Mouse (Mus musculus) cerebellum, postnatal 14 days (tissue): Measurements from ENCODE around the gene Denr.
A peak's percentile ranks its signal among the peaks of the same experiment; 100 is the strongest.

Experiments
- DNase-seq, 2 experiments: peaks; one replicate each; pipeline ENCODE4 v3.0.0; 2021; ENCODE audit warnings: mixed read lengths in 2 of 2

Gene Denr

DNA sequence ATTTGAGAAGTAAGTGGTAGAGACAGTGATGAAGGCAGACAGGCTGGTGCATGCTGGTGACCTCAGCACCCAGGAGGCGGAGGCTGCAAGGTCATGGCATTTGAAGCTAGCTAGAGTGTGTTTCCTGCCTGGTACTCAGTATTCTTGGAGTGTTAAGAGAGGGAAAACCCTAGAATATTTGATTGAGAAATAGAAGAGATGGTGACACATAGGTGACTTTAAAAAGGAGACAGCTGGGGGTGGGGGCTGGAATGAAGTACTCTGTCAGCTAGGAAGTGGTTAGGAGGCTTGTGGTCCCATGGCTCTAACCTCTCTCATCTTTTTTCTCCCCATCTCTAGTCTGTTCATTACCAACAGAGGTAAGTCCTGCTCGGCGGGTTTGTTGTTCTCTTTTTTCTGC lies 7.9 kb downstream of the Denr start:
- DNase-seq, result no peak

- no peak for DNase-seq
Observed at GRCm38 (mm10) chr5:123922112-123922511, 15.1 kb downstream of the Denr start.

- no peak for DNase-seq
Observed at GRCm38 (mm10) chr5:123927118-123927517, 20.1 kb downstream of the Denr start, which contains the start of gene Gm43518. TSS of gene Gm43518 (plus strand) at chr5:123927418.

- peak; percentile 95 to 96 for DNase-seq
Observed at GRCm38 (mm10) chr5:123930508-123930989, 23.6 kb downstream of the Denr start, which contains the start of gene Ccdc62. TSS of gene Ccdc62 (plus strand) at chr5:123930679.

- no peak for DNase-seq
Observed at GRCm38 (mm10) chr5:123931131-123931530, 24.2 kb downstream of the Denr start.

DNA sequence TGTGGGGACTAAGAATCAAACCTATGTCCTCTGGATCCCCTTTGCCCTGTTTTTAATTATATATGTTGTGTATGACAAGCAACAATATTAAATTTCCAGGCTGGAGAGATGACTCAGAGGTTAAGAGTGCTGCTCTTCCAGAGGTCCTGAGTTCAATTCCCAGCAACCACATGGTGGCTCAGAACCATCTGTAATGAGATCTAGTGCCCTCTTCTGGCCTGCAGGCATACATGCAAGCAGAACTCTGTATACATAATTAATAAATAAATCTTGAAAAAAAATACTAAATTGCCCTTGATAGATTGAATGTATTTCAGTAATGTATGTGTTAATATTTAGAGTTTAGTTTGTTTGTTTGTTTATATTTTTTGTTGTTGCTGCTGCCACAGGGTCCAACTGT lies 26.0 kb downstream of the Denr start:
- DNase-seq, result no peak

DNA sequence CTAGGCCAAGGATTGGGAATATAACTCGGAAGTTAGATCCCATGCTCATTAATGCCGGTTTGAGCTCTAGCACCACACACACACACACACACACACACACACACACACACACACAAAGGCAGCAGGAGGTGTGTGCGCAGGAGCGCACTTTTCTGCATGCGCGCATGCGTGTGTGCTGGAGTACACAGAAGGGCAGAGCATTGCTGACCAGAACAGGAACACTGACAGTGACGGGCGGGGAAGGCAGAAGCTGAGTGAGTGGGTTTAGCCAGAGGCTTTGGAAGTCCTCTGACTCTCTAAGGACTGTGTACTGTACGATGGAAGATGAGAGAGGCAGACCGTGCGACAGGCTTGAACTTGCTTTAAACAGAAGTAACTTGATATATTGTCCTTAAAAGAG lies 26.6 kb downstream of the Denr start:
- no peak for DNase-seq

DNA sequence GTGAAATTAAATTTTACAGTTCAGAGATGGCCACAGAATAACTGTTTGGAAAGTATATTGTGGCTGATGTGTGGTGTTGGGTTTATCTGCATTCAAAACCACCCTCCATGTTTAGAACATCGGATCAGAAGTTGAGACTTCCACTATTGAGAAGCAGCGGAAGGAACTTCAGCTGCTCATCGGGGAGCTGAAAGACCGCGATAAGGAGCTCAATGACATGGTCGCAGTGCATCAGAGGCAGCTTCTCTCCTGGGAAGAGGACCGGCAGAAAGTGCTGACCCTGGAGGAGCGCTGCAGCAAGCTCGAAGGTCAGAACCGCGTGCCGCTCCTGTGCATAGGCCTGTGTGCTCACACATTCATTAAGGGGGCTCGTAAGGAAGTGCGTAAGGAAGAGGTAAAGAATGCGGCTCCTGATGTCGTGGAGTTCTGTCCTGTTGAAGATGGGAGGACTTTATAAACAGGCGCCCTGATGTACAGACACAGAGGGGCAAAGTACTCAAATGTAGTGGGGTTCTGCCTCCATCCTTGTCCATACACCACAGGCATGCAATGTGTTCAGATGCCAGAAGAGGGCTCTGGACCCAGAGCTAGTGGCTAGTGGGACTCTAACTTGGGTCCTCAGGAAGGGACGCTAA lies 27.1 kb downstream of the Denr start:
- DNase-seq, result peak in 1 of 2 experiments; percentile 47

DNA sequence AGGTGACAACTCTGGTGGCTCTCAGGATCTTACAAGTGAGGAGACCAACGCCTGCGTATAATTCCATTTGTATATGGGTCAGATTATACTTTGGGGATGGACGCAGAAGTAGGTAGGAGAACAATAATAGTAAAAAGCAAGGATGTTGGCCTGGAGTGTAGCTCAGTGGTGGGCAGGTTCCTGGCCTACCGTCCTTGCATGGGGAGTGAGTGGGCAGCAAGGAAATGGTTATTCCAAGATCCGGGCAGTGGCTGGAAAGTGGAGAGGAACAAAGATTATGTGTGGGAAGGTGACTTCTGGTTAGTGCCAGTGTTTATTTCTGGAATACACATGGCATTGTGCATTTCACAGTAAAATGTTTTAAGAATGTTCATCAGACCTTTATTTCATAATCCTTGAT lies 29.0 kb downstream of the Denr start:
- no peak for DNase-seq

GRCm38 (mm10) chr5:123938479-123938878 lies 31.5 kb downstream of the Denr start:
- DNase-seq, result no peak

- no peak for DNase-seq
Observed at GRCm38 (mm10) chr5:123946546-123946945, 39.6 kb downstream of the Denr start.

- DNase-seq, result peak; percentile 46 to 77
Observed at GRCm38 (mm10) chr5:123947041-123947761, 40.2 kb downstream of the Denr start.

DNA sequence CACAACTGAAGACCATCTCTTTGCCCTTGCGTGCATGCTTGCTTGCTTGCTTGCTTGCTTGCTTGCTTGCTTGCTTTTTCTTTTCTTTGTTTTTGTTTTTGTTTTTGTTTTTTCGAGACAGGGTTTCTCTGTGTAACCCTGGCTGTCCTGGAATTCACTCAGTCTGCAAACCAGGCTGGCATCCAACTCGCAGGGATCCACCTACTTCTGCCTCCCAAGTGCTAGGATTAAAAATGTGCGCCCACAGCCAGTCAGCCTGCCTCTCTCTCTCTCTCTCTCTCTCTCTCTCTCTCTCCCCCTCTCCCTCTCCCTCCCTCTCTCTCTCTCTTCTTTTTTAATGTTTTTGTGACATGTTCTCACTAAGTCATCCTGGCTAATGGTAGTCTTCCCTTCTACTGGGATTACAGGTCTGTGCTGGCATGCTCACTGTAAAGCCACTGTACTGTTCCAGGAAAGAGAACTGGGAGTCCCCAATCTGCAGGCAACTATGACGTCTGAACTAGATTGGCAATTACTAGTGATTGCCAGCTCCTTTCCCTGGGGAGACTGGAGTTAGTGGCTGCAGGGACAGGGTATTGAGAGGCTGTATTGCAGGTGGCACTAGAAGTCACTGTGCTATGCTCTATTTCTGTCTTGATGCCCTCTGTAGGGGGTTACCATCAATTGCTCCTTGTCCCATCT lies 45.5 kb downstream of the Denr start:
- no peak for DNase-seq

GRCm38 (mm10) chr5:123957213-123957612 lies 50.2 kb downstream of the Denr start:
- DNase-seq, result no peak

GRCm38 (mm10) chr5:123959018-123959417 lies 52.0 kb downstream of the Denr start:
- DNase-seq, result no peak

GRCm38 (mm10) chr5:123960129-123960528 lies 53.2 kb downstream of the Denr start:
- no peak for DNase-seq

- DNase-seq, result no peak
Observed at GRCm38 (mm10) chr5:123961046-123961445, 54.1 kb downstream of the Denr start.

DNA sequence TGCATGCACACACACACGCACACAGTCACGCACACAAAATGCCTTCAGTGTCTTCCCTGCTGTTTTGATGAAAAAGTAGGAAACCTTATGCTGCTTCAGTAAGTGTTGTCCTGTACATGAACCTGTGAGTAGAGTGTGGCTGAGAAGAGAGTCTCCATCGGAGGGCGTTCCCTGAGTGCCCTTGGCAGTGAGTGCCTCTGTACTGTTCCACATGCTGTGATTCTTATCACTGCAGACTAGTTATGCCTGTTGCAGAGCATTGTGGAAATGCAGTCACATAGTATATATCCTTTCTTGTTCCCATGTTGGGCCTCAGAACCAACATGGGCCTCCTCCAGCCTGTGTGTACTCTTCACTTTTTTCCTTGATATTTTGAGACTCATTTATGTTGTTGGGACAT lies 57.2 kb downstream of the Denr start:
- DNase-seq, result no peak

DNA sequence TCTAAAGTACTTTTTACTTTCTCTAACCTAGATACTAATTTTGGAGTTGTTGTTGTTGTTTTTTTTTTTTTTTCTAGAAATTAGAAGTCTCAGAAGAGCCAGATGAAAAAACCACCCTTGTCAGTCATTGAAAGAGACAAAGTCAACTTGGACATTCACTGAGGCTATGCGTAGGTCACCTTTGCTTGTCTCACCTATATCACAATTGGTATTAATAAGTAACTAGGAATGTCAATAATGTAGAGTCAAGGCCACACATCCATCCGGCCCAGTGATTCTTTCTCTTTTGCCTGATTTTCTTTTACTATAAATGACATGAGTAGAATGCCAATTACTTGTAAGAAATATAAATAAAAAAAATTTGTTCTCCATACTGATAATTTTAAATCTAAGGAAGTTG lies 59.8 kb downstream of the Denr start:
- DNase-seq, result no peak

GRCm38 (mm10) chr5:123968468-123968867 lies 61.5 kb downstream of the Denr start:
- no peak for DNase-seq

DNA sequence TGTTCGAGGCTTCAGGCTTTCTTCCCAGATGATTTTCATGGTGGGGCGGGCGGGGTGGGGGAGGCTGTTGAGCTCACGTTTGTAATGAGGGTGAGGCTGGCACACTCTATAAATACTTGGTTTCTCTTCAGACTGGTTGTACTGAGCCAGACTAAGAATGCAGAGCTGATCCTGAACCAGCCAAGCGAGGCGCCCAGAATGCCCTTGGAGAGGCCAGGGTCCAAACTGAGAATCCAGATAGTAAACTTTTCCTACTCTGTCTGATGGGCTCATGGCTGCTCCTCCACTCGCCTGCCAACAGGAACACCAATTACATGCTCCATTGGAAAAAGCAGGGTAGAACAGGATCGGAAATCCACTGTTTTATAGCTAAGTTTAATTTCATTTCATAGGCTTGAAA lies 62.2 kb downstream of the Denr start:
- DNase-seq, result no peak

DNA sequence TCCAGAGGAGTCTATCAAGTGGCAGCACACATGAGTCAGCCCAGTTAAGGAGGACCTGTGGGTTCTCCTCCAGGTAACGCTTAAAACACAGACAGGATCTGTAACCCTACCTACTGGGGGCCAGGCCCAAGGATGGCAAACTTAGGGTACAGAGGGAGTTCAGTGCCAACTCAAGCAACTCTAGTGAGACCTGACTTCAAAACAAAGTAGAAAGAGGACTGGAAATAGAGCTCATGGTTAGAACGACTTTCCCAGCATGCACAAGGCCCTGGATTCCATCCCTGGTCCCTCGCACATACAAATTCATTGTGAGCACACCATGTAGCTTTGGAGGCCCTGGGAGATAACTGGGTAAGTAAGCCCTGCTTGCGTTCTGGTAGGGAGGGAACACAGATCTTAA lies 63.6 kb downstream of the Denr start:
- no peak for DNase-seq

- no peak for DNase-seq
Observed at GRCm38 (mm10) chr5:123972453-123972852, 65.5 kb downstream of the Denr start.
